Mouse (Mus musculus): ENCODE data around the gene Arhgap4.
A peak's percentile ranks its signal among the peaks of the same experiment; 100 is the strongest.

The Arhgap4 gene

GRCm38 (mm10) chrX:73921823-73922549 is at the start of gene Arhgap4, which contains the start of gene Naa10:
TSS of gene Arhgap4 (minus strand) at chrX:73921870.
TSS of gene Naa10 (minus strand) at chrX:73921944.
- peak; percentile 89 for DNase-seq

- DNase-seq = peak; percentile 51
Observed at GRCm38 (mm10) chrX:73970781-73971180, 49.1 kb upstream of the Arhgap4 start.

- peak; percentile 57 for DNase-seq
Observed at GRCm38 (mm10) chrX:73969729-73970128, 48.1 kb upstream of the Arhgap4 start.

GRCm38 (mm10) chrX:73969167-73969566 is 47.5 kb upstream of the Arhgap4 start:
- DNase-seq = no peak

GRCm38 (mm10) chrX:73967177-73968075 is 45.8 kb upstream of the Arhgap4 start:
- DNase-seq = peak; percentile 89

- peak; percentile 91 for DNase-seq
Observed at GRCm38 (mm10) chrX:73966248-73967176, 44.8 kb upstream of the Arhgap4 start, which contains the start of gene Hcfc1. TSS of gene Hcfc1 (minus strand) at chrX:73966357.

GRCm38 (mm10) chrX:73965307-73965706 is 43.6 kb upstream of the Arhgap4 start:
- DNase-seq = peak; percentile 69

GRCm38 (mm10) chrX:73964363-73964762 is 42.7 kb upstream of the Arhgap4 start:
- peak; percentile 67 for DNase-seq

- no peak for DNase-seq
Observed at GRCm38 (mm10) chrX:73954988-73955387, 33.3 kb upstream of the Arhgap4 start.

- no peak for DNase-seq
Observed at GRCm38 (mm10) chrX:73952603-73953002, 30.9 kb upstream of the Arhgap4 start.

GRCm38 (mm10) chrX:73949341-73949740 is 27.7 kb upstream of the Arhgap4 start:
- no peak for DNase-seq

- peak; percentile 52 for DNase-seq
Observed at GRCm38 (mm10) chrX:73948647-73949046, 27.0 kb upstream of the Arhgap4 start.

- DNase-seq = no peak
Observed at GRCm38 (mm10) chrX:73946896-73947295, 25.2 kb upstream of the Arhgap4 start.

GRCm38 (mm10) chrX:73942294-73942693 is 20.6 kb upstream of the Arhgap4 start:
- DNase-seq = no peak

- DNase-seq = no peak
Observed at GRCm38 (mm10) chrX:73941860-73942259, 20.2 kb upstream of the Arhgap4 start.

GRCm38 (mm10) chrX:73931871-73932270 is 10.2 kb upstream of the Arhgap4 start:
- no peak for DNase-seq

- DNase-seq = peak; percentile 85
Observed at GRCm38 (mm10) chrX:73930402-73931062, 8.9 kb upstream of the Arhgap4 start, which contains the start of gene Renbp. TSS of gene Renbp (minus strand) at chrX:73930850.

GRCm38 (mm10) chrX:73922550-73922882 is 846 bp upstream of the Arhgap4 start:
- peak; percentile 22 for DNase-seq

- DNase-seq = no peak
Observed at GRCm38 (mm10) chrX:73921285-73921822, 316 bp downstream of the Arhgap4 start.

GRCm38 (mm10) chrX:73918631-73919030 is 3.0 kb downstream of the Arhgap4 start:
- no peak for DNase-seq

- no peak for DNase-seq
Observed at GRCm38 (mm10) chrX:73916945-73917344, 4.7 kb downstream of the Arhgap4 start.

Data from liver (tissue).